ENCODE assay signal across 33 mouse cellular contexts in the genomic region with DNA sequence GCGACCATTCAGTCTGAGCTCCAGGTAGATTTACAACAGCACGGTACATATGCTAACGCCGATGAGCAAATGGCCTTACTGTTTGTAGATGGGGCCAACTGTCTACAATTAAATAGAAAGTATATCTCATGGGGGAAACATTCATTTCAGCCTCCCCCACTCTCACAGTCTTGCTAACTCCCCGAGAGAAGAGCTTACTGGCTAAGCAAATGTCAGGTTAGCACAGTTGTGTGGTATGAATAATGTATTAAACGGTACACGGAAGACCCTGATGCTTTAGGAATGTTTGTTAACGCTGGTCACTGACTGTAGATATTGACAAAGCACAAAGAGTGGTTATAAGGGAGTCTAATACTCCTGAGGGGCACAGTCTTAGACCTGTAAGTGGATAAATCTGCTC. TPM values are rescaled to one million over a fixed set of nuclear protein-coding genes. Genes with fewer than 3 reads are reported as not detected.
"Had no signal": no experiment of that assay in that cellular context is flagged by ENCODE, and none has a peak within 500 bp of the region (broad histone marks: within the 10 kb centered on the region; RNA-seq: fewer than 3 reads in every experiment).

No protein-coding gene starts in this region.

- H3K9ac ChIP-seq: heart, embryonic 13.5 days; heart, embryonic 15.5 days; hindbrain, embryonic 12.5 days; hindbrain, embryonic 14.5 days; intestine, embryonic 15.5 days; limb, embryonic 13.5 days; limb, embryonic 15.5 days had no signal

- H3K4me1 ChIP-seq: heart, embryonic 13.5 days; heart, embryonic 15.5 days; hindbrain, embryonic 10.5 days; hindbrain, embryonic 12.5 days; intestine, embryonic 15.5 days; limb, embryonic 13.5 days; limb, embryonic 15.5 days had no signal

- ATAC-seq: forebrain, embryonic 16.5 days; hindbrain, embryonic 16.5 days; inflammation-experienced regulatory T-cells, adult 6 months; intestine, embryonic 15.5 days; intestine, postnatal 0 days had no signal

- DNase-seq: gastrocnemius, adult 2 months; gastrocnemius, postnatal 10 days; gastrocnemius, postnatal 25 days; heart, adult 2 months; heart, postnatal 4 days; kidney, adult 18-20 months; kidney, adult 8-10 months; kidney, postnatal 10 days; kidney, postnatal 25 days; kidney, postnatal 4 days; left cerebral cortex, postnatal 4 days had no signal

- H3K27ac ChIP-seq: gastrocnemius, adult 2 months; heart, adult 2 months; heart, embryonic 13.5 days; heart, embryonic 15.5 days; hindbrain, embryonic 10.5 days; hindbrain, embryonic 12.5 days; hindbrain, embryonic 14.5 days; intestine, embryonic 15.5 days; layer of hippocampus, adult 2 months; left cerebral cortex, adult 2 months; limb, embryonic 13.5 days; limb, embryonic 15.5 days had no signal

- H3K27me3 ChIP-seq: heart, embryonic 13.5 days; heart, embryonic 15.5 days; hindbrain, embryonic 12.5 days; intestine, embryonic 15.5 days; limb, embryonic 13.5 days; limb, embryonic 15.5 days had no signal

- H3K9me3 ChIP-seq: heart, embryonic 13.5 days; heart, embryonic 15.5 days; hindbrain, embryonic 10.5 days; hindbrain, embryonic 12.5 days; intestine, embryonic 15.5 days; limb, embryonic 13.5 days; limb, embryonic 15.5 days had no signal

- H3K4me3 ChIP-seq: gastrocnemius, adult 2 months; heart, adult 2 months; heart, embryonic 13.5 days; heart, embryonic 15.5 days; hindbrain, embryonic 10.5 days; hindbrain, embryonic 12.5 days; intestine, embryonic 15.5 days; layer of hippocampus, adult 2 months; left cerebral cortex, adult 2 months; limb, embryonic 13.5 days; limb, embryonic 15.5 days had no signal

- H3K4me2 ChIP-seq: heart, embryonic 11.5 days; heart, embryonic 13.5 days; heart, embryonic 15.5 days; hindbrain, embryonic 12.5 days; hindbrain, embryonic 14.5 days; intestine, embryonic 15.5 days; limb, embryonic 13.5 days; limb, embryonic 15.5 days had no signal

RNA-seq across cellular contexts. Expression of gene Gm20379, which starts 38.3 kb away (rescaled TPM):
- total RNA-seq: gastrocnemius, adult 2 months; gastrocnemius, postnatal 10 days; gastrocnemius, postnatal 25 days; gastrocnemius, postnatal 4 days; granulocyte monocyte progenitor cell, adult 5-6 weeks; heart, adult 2 months; heart, postnatal 25 days; heart, postnatal 4 days; layer of hippocampus, adult 2 months; layer of hippocampus, postnatal 10 days; layer of hippocampus, postnatal 25 days; left cerebral cortex, adult 2 months; left cerebral cortex, postnatal 25 days; left cerebral cortex, postnatal 4 days had no signal
- polyA plus RNA-seq: frontal cortex, adult 2 months; heart, adult 2 months had no signal
